Mouse (Mus musculus) cerebellum, adult (tissue): ENCODE results near the gene Nmnat3.

Experiments used
- ATAC-seq: cut with Nextera tagmentation; 2 replicates; pipeline ENCODE4 v1.9.2; 2017; ENCODE audit warnings: mild to moderate bottlenecking, moderate library complexity, mixed read lengths; ENCODE audit not compliant: insufficient number of reproducible peaks, low FRiP score, low TSS enrichment

Nmnat3 gene

DNA sequence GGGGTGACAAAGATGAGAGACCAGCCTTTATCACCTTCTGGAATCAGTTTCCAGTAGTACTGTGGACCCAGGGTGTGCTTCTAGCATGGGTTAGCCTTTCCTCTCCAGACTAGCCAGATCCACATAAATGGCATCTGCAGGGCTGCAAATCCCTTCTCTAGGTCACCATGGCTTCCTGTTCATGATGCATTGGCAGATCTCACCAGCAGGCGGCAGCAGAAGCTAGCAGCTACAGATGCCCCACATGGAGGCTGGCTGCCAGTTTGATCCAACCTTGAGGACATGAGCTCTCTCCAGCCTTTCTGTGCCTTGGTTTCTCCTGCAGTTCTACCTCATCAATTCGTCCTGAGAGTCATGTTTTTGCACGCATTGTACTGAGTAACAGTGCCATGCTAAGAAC, 121.9 kb downstream of the Nmnat3 start:
- ATAC-seq, result no peak

DNA sequence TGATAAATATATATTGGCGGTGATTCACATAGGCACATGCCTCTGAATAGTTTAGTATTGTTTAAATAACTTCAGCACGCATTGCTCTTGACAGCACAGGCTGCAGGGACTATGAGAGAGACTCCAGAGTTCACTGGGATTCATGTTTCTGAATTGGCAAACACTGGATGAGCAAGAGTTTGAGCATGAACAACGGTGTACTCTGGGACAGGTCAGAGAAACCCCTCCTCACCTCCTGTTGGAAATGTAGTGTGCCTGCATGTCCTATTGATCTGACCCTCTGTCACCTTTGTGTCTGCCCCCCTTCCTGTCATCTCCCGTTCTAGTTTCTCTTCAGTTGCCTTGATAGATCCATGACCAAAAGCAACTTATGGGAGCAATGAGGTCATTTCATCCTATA, 128.2 kb downstream of the Nmnat3 start:
- no peak for ATAC-seq

DNA sequence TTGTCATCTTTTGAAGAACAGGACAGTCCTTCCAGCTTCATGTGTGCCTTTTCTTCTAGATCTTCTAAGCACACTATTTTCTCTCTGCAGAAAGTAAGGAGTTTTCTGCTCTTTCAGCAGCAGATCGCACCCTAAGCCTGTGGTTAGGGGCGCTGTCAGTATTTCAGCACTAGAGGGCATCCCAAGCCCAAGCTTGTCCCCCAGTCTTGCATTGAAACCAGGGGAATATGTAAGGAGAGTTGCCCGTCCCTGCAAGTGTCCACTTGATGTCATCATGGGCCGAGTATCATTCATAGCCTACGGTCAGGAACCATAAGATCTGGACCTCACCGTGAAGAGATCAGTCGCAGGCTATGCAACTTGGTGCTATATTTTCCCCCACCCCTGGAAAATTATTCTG, 130.7 kb downstream of the Nmnat3 start:
- ATAC-seq, result no peak

DNA sequence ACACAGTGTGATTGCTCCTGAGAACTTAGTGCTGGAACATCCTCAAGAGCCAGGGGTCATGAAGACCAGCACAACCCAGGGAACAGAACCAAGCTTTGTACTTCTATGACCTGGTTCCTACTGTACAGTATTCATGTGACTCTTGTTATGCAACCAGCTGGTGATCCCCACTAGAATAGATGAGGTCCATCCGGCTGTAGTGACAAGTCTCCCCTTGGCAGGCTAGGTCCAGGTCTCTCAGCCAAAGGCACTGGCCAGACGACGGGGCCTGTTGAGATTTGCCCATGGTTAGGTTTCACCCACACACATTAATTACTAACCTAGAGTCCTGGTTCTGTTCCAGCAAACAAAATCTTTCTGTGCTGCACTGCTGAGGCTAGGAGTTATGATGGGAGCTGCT, 131.1 kb downstream of the Nmnat3 start:
- no peak for ATAC-seq

DNA sequence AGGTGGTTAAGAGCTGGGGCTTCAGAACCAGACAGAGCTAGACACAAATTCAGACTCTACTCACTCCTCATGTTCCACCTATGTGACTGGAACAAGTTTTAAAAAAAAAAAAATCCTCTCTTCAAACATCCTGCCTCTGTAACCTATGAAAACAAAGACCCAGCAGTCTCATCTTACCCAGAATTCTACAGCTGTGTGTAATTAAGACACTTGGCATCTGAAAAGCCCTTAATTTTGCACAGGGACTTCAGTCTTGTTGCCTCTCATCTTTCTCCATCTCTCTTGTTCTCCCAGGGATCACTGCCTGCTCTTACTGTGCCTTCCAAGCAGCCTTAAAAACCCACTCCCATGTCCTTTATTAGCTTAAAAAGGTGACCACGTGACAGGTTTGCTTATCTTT, 133.4 kb downstream of the Nmnat3 start:
- ATAC-seq, result no peak

DNA sequence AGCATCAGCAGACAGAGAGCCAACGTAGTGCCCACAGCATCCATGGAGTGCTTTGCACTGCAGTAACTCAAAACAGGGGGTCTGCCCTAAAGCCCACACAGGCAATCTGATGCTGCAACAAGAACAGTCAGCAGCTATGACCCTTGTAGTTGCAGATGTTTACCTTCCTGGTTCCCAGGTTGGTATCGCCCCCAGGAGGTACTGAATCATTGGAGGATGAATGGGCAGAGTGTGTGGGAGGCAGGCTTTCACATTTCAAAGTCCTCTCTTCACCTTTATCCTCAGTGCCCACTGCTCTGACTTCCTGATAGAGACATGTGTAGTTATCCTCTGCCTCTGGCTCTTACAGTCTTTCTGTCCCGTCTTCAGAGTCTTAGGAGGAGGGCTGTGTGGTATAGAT, 134.7 kb downstream of the Nmnat3 start:
- ATAC-seq, result no peak

DNA sequence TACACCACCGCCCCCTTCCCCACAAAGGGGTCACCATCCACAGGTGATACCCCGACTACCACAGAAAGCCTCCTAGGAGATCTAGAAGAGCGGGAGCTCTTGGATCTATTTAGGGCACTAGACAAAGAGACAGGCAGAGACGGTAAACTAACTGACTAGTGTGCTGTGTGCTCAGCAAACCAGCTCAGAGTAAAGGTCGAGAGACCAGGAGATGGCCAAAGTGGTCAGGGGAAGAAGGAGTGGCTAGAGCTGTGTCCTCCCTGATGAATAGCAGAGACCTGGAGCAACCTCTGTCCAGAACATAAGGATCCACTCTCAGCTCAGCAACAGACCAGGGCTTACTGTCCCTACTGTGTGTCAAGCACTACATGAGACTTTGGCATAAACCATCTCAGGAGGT, 135.4 kb downstream of the Nmnat3 start, which contains the start of gene Rbp1:
TSS of gene Rbp1 (plus strand) at position 306 of the 400 bp plus-strand sequence.
- ATAC-seq, result no peak

DNA sequence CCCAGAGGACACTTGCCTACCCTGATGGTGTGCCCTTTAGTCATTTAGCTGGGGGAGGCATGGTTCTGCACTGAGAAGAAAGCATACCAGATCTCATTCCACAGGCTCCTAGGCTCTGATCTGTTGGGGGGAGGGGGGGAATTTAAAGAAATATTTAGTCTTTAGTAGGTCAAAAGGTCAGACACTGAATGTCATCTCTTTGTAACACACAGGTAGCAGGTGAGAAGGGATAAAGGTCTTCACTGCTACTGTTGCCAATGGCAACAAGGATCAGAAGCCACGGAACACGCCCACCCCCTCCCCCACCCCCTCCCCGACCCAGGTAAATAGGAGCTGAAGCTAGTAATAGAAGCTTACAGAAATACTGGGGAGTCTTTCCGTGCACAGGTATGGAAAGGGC, 136.5 kb downstream of the Nmnat3 start:
- no peak for ATAC-seq

DNA sequence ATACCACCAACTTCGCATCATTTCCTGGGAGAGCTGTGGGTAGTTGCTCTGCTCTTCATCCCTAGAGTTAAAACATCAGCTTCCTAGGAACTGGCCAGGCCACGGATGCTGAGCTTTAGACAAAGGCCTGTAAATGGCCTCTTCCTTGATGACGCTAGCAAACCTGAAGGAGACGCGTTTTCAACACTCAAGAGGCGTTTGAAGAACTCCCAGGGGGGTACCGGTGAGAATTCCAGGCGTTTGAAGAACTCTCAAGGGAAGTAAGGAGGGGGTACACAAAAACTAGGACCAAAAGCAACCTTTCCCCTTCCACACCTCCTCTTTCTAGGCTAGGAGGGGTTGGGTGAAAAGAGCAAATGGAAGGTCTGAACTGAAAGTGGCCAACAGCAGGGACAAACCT, 137.1 kb downstream of the Nmnat3 start:
- no peak for ATAC-seq

DNA sequence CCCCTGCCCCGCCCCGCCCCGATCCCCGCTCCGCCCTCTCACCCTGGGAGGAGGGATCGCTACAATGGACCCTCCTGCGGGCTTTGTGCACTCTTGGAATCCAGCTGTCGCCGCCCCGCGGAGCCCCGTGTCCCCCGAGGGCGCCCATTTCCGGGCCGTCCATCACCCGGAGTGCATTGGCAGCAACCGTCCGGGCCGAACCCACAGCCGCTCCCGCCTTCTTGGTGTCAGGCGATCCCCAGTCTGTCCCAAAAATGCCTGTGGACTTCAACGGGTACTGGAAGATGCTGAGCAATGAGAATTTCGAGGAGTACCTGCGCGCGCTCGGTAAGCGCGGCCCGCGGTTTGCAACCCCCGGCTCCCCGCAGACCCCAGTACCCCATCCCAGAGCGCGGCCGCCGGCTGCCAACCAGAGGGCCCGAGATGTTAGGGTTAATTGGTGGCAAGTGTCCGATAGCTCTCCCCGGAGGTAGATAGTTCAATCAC, 137.5 kb downstream of the Nmnat3 start:
- ATAC-seq, result no peak

DNA sequence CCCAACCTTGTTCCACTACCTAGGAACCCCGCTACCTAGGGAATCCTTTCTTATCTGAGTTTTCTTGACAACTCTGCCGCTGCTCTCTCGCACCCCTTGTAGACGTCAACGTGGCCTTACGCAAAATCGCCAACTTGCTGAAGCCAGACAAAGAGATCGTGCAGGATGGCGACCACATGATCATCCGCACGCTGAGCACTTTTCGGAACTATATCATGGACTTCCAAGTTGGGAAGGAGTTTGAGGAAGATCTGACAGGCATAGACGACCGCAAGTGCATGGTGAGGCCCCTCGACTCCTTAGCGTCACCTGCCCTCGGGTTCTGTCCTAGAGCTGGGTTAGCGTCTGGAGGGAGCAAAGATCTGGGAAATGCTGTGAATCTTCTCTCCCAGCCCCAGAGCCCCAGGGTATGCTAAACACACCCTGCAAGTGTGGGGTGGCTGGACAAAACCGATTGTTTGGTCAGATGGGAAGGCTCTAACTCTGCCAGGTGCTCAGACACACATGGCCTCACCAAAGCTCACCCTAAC, 138.2 kb downstream of the Nmnat3 start:
- no peak for ATAC-seq

DNA sequence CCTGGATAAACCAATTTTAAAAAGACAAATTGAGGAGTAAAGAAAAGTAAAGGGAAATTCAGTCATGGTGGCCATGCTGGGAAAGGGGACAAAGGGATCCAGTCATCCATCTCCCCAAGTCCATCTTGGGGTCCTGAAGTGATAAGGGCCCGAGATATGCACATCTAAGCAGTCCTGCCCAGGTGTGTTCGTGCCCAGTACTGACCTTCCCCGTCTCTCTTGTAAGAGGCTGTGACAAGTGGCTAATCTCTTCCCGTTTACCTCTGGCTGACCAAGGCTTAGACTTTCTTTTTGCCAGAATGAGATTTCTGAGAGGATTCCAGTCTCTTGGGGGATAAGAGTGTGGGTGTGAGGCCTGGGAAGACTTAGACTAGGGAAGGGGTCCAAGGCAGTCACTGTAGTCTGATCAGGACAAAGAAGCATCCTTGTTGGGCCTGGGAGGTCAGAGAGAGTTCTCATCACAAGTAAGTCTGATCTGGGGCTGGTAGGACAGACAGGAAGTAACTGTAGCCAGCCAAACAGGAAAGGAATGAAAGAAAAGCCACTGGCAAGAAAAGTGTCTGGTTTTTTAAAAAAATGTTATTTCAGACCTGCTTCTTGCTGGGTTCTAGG, 140.8 kb downstream of the Nmnat3 start:
- no peak for ATAC-seq

DNA sequence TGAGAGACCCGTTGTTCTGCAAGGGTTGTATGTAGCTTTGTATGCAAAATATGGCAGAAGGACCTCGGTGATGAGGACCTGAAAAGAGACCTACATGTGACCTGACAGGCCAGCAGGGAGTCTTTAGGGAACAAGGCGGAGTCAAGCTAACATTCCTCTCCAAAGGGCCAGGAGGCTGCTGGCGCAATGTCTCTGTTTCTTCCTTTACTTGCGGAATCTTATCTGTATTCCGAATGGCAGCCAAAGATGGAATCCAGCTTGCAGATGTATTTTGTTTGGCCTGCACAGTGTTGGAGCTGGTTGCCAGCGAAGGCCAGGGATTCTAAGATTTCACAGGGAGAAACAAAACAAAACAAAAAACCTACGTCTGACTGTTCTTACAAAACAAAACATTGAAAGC, 141.5 kb downstream of the Nmnat3 start:
- ATAC-seq, result no peak

DNA sequence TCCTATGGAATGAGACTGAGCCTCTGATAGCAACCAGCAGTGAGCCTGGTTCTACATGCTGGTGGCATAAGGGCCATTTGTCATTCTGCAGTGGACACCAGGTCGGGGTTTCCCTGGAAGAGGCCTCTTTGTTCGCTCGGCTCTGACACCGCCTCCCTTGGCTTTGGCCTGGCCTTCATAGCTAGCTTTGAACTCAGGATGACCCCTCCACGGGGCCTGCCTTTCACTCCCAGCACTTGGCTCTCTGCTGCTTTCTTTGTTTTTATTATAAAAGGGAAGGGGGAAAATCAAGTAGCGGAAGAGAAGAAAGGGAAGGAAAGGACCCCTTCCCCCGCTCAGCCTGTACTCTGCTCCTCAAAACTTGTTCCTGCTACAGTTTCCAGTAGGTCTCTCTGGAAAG, 142.6 kb downstream of the Nmnat3 start:
- no peak for ATAC-seq

DNA sequence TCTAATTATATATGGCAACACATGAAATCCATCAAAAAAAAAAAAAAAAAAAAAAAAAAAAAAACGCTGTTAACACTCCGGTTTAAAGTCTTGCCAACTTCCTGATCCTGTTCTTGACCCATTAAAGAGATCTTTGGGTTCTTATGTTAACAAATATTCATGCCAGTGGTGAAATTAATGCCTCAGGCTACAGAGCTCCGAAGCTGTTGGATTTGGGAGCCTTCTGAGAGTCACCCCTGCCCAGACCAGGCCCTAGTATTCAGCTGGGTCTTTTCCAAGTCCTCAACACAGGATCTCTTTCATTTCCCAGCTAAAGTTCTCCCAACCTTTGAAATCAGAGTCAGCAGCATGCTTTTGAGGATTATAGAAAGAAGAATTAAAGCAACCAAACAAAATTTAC, 143.3 kb downstream of the Nmnat3 start:
- ATAC-seq, result no peak

DNA sequence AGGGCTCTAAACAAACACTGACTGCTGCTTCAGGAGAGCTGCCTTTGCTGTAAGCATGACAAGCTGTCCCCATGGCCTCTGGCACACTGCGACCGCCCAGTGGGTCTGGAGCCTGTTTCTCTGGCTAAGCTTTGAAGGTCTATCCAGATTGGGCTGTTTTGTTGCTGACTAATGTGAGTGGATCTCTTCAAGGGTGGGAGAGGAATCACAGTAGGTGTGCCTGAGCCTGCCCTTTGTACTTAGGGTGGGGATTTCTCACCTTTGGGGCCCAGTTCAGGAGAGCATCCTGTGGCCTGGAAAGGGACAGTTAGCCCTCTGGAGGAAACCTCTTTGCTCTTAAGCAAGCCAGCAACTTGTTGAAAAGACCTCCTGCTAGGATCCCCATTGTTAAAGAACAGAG, 145.8 kb downstream of the Nmnat3 start:
- no peak for ATAC-seq

DNA sequence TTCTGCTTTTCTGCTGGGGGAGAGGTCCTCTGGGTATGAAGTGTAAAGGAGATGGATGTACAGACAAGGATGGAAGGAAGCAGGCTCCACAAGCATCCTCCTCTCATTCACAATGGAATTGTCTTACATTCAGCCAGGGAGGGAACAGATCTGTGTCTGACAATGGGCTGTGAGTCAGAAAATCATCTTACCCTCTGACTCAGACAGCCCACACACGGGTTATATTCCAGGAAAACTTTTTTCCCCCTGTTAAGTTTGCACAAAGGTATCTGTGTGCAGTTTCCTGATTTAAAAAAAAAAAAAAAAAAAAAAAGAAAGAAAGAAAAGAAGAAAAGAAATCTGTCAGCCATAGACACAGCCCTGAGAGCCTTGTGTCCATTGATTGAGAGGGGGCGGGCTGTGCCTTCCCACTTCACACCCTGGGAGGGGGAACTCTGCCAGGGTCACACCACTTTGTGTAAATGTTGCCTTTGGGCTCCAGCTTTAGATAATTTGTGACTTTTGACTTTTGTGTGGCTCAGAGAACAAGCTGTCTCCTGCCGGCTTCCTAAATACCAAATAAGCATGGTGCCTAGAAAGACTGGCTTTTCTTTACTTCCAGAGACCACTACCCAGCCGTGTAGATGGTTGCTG, 146.8 kb downstream of the Nmnat3 start:
- no peak for ATAC-seq

DNA sequence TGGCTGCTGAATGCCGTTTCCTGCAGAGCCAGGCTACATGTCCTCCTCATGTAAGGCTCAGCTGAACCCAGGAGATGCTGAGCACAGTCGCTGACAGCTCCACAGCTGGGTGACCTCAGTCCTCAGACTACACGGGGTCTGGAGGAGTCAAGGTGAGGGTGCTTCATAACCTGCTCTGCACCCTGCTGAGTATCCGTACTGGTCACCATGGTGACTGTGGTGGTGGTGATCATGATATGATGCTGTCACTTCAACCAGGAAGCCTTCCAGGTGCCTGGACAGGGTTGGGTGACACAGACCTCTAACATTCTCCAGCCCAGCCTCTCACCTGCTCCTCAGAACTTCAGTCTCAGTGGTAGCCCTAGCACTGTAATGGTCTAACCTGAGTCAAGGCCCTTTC, 150.6 kb downstream of the Nmnat3 start:
- no peak for ATAC-seq

DNA sequence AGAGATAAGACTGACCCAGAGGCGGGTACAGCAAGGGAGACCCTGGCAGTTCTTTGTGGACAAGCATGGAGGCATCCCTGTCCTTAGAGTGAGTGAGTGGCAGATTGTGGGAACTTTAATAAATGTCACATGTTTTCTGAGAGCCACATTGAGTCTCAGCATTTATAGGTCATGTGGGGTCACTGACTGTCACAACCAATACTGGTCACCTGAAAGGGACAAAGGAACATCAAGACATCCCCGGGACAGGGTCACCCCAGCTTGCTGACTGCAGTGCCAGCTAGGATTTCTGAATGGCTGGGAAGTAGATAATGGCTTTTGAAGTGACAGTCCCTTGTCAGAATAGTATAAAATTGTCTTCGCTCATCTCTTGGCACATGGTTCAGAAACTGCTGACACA, 151.9 kb downstream of the Nmnat3 start:
- ATAC-seq, result no peak

DNA sequence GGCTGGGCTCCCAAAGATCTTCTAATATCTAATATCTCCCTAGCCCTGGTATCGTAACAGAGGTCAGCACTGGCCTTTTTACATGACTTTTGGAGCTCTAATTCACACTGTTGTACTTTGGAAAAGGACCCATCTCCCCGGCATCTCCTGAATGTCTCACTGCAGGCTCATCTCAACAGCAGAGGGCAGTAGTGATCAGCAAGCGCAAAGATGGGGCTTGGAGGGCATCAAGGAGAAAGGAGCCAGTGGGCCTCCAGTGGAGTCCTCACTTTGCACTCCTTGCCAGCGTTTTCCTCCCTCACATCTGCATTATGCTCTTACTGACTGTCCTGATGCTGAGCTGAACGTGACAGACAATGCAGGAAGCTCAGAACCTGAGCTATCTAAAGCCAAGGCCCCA, 155.4 kb downstream of the Nmnat3 start:
- ATAC-seq, result no peak

DNA sequence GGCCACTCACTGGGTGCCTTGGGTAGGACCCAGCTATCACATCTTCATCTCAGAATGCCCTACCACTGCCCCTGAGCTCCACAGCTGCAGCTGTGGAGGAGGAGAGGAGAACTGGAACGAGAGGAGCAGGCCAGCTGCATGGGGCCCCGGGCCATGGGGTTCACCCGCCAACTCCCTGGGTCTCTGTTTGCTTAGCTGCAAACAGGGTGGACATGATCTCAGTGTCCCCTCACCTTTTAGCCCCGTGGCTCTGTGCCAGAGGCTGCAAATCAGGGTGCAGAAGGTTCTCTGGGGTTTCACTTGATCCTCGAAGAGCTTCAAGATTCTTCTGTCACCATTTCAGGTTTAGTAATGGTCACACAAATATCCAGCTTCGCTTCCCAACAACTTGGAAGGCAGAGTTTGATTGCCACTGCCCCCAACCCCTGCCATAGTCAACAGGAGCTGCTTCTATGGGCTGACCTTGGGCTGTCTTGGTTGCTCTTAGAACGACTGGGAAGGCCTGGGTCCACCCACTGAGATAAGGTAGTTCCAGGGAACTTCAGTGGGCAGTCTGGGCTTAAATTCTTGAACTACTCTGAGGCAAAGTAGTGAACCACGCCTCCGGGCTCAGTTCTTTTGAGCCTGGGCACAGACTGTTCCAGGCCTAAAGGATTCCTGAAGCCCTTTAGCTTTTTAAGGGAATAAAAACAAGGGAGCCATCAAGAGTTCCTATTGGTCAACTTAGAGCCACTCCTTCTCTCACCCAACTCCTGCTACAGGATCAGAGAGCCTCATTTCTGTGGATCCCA, 158.3 kb downstream of the Nmnat3 start:
- ATAC-seq, result no peak
